Mouse (Mus musculus): ENCODE data around the gene Dmwd.

DNA sequence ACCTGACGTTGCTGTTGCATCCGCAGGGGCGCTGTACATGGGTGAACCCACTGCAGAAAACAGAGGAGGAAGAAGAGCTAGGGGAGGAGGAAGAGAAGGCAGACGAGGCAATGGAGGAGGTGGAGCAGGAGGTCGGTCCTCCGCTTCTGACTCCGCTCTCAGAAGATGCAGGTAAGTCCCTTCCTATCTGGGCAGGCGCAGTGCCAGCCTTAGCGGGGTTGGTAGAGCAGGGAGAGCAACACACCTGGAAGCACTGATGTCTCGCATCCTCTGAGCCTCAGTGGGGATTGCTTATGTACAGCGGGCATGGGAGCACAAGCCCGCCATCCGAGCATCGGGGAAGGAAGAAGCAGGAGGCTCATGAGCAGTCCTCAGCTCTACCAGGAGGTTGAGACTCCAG is 9.0 kb upstream of the Dmwd start:
- TF ChIP-seq POLR2A (IDR thresholded peaks at IDR 0.05; ENCODE audit: insufficient read depth, low read depth, low read length) (no peak), CTCF (IDR thresholded peaks at IDR 0.05; ENCODE audit: insufficient read depth, low read depth, low read length) (no peak)

All from olfactory bulb, adult 2 months (tissue).